Mouse (Mus musculus) G1E (cell line): ENCODE measurements around the gene Slc35c2.

ENCODE experiments used
- CTCF ChIP-seq: IDR thresholded peaks from 2 replicates; pipeline ENCODE4 v1.5.1; 2012; ENCODE audit warnings: low read depth, low read length, inconsistent platforms, mixed read lengths
- GATA1 ChIP-seq: IDR thresholded peaks from 2 replicates; pipeline ENCODE4 v1.6.1; 2012; ENCODE audit warnings: borderline replicate concordance, low read length, inconsistent platforms, mixed read lengths
- POLR2AphosphoS5 ChIP-seq: IDR thresholded peaks from 2 replicates; pipeline ENCODE4 v1.6.1; 2012; ENCODE audit warnings: low read depth, low read length, inconsistent platforms; ENCODE audit not compliant: insufficient replicate concordance
- TAL1 ChIP-seq: conservative IDR thresholded peaks from 2 replicates; pipeline ENCODE4 v1.6.1; 2012; ENCODE audit warnings: low read depth, low read length, inconsistent platforms, mixed read lengths

- TF ChIP-seq POLR2AphosphoS5 (no peak), GATA1 (no peak), CTCF (no peak), TAL1 (no peak)
Observed at GRCm38 (mm10) chr2:165252801-165253200, 34.9 kb downstream of the Slc35c2 start.
